Mouse (Mus musculus): ENCODE data around the gene Mmp15. TPM values are rescaled to one million over a fixed set of nuclear protein-coding genes. Genes with fewer than 3 reads are reported as not detected.

Gene Mmp15
- polyA plus RNA-seq, 1 experiment from 2014 or later: 26.0 TPM

DNA sequence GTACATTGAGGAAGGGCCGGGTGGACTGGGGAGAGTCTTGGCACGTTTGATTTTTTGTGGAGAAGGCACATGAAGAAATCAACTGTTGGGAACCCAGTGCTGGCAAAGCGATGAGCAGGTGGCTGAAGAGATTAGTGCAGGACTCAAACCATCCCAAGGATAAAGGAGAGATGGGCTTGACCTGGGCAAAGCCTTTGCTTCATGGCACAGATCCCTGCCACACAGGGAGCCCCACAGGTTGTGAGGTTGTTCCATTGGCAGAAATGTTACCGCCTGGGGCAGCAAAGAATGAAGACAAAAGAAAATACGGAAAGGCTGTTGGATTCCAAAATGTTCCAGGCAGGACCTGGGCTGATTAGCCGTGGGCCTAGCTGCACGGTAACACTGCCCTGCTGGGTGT is 35.9 kb downstream of the Mmp15 start:
- ATAC-seq (no peak), DNase-seq (ENCODE audit: low spot score) (no peak)
- 81% methylated on average over 7 of the region's 7 CpGs for WGBS
- TF ChIP-seq CTCF (IDR thresholded peaks at IDR 0.05) (no peak), EP300 (IDR thresholded peaks at IDR 0.05) (no peak)
- no peaks in the 10 kb centered on the region for H3K36me3 ChIP-seq (ENCODE audit: insufficient read depth, low read length)
- no peak overlapping the region for H3K9ac ChIP-seq (replicated peaks; ENCODE audit: low read depth)
- H3K4me2 ChIP-seq (replicated peaks; ENCODE audit: low read depth, low read length): no peak overlapping the region
- H3K27ac ChIP-seq (ENCODE audit: low read length): no peak overlapping the region
- H3K4me3 ChIP-seq (ENCODE audit: low read depth, low read length): no peak overlapping the region
- no peaks in the 10 kb centered on the region for H3K9me3 ChIP-seq (ENCODE audit: low read length)
- no peaks in the 10 kb centered on the region for H3K27me3 ChIP-seq (replicated peaks; ENCODE audit: insufficient read depth, low read length)
- H3K4me1 ChIP-seq (ENCODE audit: insufficient read depth, low read depth, low read length): no peaks in the 10 kb centered on the region

DNA sequence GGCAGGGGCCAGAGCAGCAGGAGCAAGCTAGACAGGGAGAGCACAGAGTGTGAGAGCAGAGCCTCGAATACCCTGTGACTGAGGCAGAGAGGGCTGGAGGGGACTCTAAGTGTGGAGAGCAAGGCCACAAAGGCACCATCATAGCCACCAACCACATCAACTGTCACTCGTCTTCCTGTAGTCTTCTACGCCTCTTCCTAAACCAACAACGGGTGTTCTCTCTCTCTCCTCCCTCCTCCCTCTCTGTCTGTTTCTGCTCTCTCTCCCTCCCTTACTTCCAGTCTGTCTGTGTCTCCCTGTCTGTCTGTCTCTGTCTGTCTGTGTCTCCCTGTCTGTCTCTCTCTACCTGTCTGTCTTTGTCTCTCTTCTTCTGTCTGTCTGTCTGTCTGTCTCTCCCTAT is 38.2 kb downstream of the Mmp15 start:
- DNase-seq (ENCODE audit: low spot score) (no peak), ATAC-seq (no peak)
- WGBS: 33% methylated on average over 4 of the region's 4 CpGs
- no peak overlapping the region for H3K9ac ChIP-seq (replicated peaks; ENCODE audit: low read depth)
- no peaks in the 10 kb centered on the region for H3K36me3 ChIP-seq (ENCODE audit: insufficient read depth, low read length)
- no peaks in the 10 kb centered on the region for H3K27me3 ChIP-seq (replicated peaks; ENCODE audit: insufficient read depth, low read length)
- H3K27ac ChIP-seq (ENCODE audit: low read length): no peak overlapping the region
- H3K9me3 ChIP-seq (ENCODE audit: low read length): no peaks in the 10 kb centered on the region
- peaks cover 5% of the 10 kb centered on the region; the same call in 1 of the 2 replicates for H3K4me1 ChIP-seq (ENCODE audit: insufficient read depth, low read depth, low read length)
- H3K4me2 ChIP-seq (replicated peaks; ENCODE audit: low read depth, low read length): no peak overlapping the region
- no peak overlapping the region for H3K4me3 ChIP-seq (ENCODE audit: low read depth, low read length)
- TF ChIP-seq EP300 (IDR thresholded peaks at IDR 0.05): no peak
- no peak for TF ChIP-seq CTCF (IDR thresholded peaks at IDR 0.05)

DNA sequence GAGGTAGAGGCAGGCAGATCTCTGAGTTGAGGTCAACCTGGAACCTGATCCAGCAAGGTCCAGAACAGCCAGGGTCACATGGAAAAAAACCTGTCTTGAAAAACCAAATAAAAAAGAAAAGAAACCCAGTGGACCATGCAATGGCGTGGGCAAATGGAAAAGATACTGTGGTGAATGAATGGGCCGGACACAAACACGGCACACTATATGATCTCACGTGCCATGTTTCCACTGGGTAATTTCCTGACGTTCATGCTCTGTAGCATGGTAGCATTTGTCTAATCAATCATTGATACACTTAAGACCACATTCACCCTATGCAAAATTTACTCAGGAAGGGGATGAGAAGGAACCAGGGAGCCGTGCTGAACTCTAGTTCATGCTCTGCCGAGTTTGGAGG is 39.0 kb downstream of the Mmp15 start:
- Histone ChIP-seq H3K27ac (ENCODE audit: low read length) (no peak overlapping the region; the same call in 1 of the 2 replicates), H3K36me3 (ENCODE audit: insufficient read depth, low read length) (no peaks in the 10 kb centered on the region), H3K4me2 (replicated peaks; ENCODE audit: low read depth, low read length) (no peak overlapping the region), H3K4me3 (ENCODE audit: low read depth, low read length) (no peak overlapping the region), H3K9ac (replicated peaks; ENCODE audit: low read depth) (no peak overlapping the region), H3K27me3 (replicated peaks; ENCODE audit: insufficient read depth, low read length) (no peaks in the 10 kb centered on the region), H3K4me1 (ENCODE audit: insufficient read depth, low read depth, low read length) (peaks cover 5% of the 10 kb centered on the region; the same call in 1 of the 2 replicates), H3K9me3 (ENCODE audit: low read length) (no peaks in the 10 kb centered on the region)
- WGBS: 50% methylated on average over 7 of the region's 7 CpGs
- DNase-seq (ENCODE audit: low spot score) (no peak), ATAC-seq (no peak)
- TF ChIP-seq EP300 (IDR thresholded peaks at IDR 0.05): no peak
- TF ChIP-seq CTCF (IDR thresholded peaks at IDR 0.05): no peak

DNA sequence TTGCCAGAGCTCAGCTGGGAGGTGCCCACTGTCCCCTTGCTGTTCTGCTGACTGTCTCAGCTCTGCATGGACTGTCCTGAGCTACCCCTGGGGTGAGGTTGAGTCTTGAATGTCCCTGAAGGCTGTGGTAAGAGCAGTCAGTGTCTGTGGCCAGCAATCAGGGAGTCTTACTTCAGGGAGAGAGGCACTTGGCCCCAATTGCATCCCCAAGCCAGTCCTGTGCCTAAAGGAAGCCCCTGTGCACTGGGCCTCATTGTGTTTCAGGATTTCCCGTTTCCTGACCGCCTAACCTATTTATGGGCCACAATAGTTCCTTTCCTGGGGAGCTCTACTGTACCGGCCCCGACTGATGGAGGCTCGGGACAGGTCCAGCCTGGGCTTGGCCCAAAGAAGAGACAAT is 40.5 kb downstream of the Mmp15 start:
- ATAC-seq (peak; percentile 71), DNase-seq (ENCODE audit: low spot score) (peak; percentile 45)
- TF ChIP-seq EP300 (IDR thresholded peaks at IDR 0.05) (peak; percentile 77), CTCF (IDR thresholded peaks at IDR 0.05) (no peak)
- no peaks in the 10 kb centered on the region for H3K9me3 ChIP-seq (ENCODE audit: low read length)
- peak overlapping the region; percentile 66; the same call in 1 of the 2 replicates for H3K27ac ChIP-seq (ENCODE audit: low read length)
- H3K4me3 ChIP-seq (ENCODE audit: low read depth, low read length): no peak overlapping the region
- H3K27me3 ChIP-seq (replicated peaks; ENCODE audit: insufficient read depth, low read length): no peaks in the 10 kb centered on the region
- WGBS: 59% methylated on average over 5 of the region's 5 CpGs
- H3K4me1 ChIP-seq (ENCODE audit: insufficient read depth, low read depth, low read length): peaks cover 5% of the 10 kb centered on the region; the same call in 1 of the 2 replicates
- H3K4me2 ChIP-seq (replicated peaks; ENCODE audit: low read depth, low read length): no peak overlapping the region
- no peaks in the 10 kb centered on the region for H3K36me3 ChIP-seq (ENCODE audit: insufficient read depth, low read length)
- H3K9ac ChIP-seq (replicated peaks; ENCODE audit: low read depth): no peak overlapping the region

DNA sequence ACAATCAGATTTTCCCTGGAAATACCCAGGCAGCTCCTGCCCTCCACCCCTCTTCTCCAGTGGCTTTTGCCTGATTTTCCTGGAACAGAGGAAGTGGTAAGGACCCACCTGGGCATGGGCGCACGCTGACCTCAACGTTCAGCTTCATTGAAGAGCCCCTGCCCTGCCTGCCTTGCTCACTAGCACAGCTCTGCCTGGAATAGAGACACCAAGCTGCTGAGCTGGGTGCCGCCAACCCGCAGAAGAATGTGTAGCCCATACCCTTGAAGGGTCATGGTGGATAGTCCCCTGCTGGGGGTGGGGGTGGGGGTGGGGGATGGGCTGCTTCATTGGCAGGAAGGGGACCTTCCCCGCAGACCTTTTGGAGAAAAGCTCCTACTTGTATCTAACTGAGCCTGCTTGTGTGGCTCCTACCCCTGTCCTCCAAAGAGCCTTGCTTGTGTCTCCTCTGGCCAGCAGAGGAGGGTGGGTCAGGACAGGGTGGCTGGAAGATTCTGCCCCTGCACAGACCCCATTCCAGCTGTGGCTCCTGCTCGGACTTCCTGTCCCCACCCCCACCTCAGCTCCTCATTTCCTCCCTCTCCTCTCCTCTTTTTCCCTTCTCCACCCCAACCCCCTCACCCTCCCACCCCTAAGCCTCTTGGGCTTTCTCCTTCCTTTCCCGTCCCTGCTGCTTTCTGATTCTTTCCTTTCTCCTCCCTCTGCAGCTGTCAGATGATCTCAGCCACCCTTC is 43.3 kb downstream of the Mmp15 start:
- H3K9me3 ChIP-seq (ENCODE audit: low read length): no peaks in the 10 kb centered on the region
- no peaks in the 10 kb centered on the region for H3K36me3 ChIP-seq (ENCODE audit: insufficient read depth, low read length)
- ATAC-seq (peak; percentile 19; the same call in 1 of the 2 replicates), DNase-seq (ENCODE audit: low spot score) (no peak)
- H3K27ac ChIP-seq (ENCODE audit: low read length): no peak overlapping the region
- 13% methylated on average over 8 of the region's 8 CpGs for WGBS
- H3K4me2 ChIP-seq (replicated peaks; ENCODE audit: low read depth, low read length): no peak overlapping the region
- no peak for TF ChIP-seq CTCF (IDR thresholded peaks at IDR 0.05)
- TF ChIP-seq EP300 (IDR thresholded peaks at IDR 0.05): no peak
- no peaks in the 10 kb centered on the region for H3K27me3 ChIP-seq (replicated peaks; ENCODE audit: insufficient read depth, low read length)
- H3K4me3 ChIP-seq (ENCODE audit: low read depth, low read length): no peak overlapping the region
- H3K4me1 ChIP-seq (ENCODE audit: insufficient read depth, low read depth, low read length): peaks cover 5% of the 10 kb centered on the region; the same call in 1 of the 2 replicates
- no peak overlapping the region for H3K9ac ChIP-seq (replicated peaks; ENCODE audit: low read depth)

DNA sequence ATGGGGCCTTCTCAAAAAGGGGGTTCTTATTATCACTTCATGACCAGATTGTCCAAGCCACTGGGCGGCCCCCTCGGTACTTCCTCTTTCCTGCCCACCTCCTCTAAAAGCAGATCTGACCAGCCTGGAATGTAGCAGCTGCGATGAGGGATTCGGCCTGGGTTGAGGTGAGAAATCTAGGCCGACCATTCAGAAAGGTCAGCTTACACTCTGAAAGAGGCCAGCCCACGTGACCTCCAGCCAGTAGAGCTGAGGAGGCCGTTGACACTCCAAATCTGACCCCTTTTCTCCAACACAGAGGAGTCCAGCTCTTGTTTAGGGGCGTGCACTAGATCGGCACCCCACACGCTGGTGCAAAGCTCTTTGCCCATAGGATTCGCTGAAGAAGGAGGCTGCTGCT is 44.7 kb downstream of the Mmp15 start:
- no peaks in the 10 kb centered on the region for H3K27me3 ChIP-seq (replicated peaks; ENCODE audit: insufficient read depth, low read length)
- no peaks in the 10 kb centered on the region for H3K9me3 ChIP-seq (ENCODE audit: low read length)
- H3K4me2 ChIP-seq (replicated peaks; ENCODE audit: low read depth, low read length): no peak overlapping the region
- H3K9ac ChIP-seq (replicated peaks; ENCODE audit: low read depth): no peak overlapping the region
- no peak overlapping the region for H3K27ac ChIP-seq (ENCODE audit: low read length)
- ATAC-seq: no peak
- TF ChIP-seq CTCF (IDR thresholded peaks at IDR 0.05): no peak
- TF ChIP-seq EP300 (IDR thresholded peaks at IDR 0.05): 0 out of 2 replicates have a peak, but pooled peaks have one; percentile 1
- no peaks in the 10 kb centered on the region for H3K36me3 ChIP-seq (ENCODE audit: insufficient read depth, low read length)
- WGBS: 39% methylated on average over 11 of the region's 11 CpGs
- peaks cover 5% of the 10 kb centered on the region; the same call in 1 of the 2 replicates for H3K4me1 ChIP-seq (ENCODE audit: insufficient read depth, low read depth, low read length)
- no peak for DNase-seq (ENCODE audit: low spot score)
- no peak overlapping the region for H3K4me3 ChIP-seq (ENCODE audit: low read depth, low read length)

All from lung, postnatal 0 days (tissue).